ENCODE assay signal across 8 mouse cellular contexts in the genomic region with DNA sequence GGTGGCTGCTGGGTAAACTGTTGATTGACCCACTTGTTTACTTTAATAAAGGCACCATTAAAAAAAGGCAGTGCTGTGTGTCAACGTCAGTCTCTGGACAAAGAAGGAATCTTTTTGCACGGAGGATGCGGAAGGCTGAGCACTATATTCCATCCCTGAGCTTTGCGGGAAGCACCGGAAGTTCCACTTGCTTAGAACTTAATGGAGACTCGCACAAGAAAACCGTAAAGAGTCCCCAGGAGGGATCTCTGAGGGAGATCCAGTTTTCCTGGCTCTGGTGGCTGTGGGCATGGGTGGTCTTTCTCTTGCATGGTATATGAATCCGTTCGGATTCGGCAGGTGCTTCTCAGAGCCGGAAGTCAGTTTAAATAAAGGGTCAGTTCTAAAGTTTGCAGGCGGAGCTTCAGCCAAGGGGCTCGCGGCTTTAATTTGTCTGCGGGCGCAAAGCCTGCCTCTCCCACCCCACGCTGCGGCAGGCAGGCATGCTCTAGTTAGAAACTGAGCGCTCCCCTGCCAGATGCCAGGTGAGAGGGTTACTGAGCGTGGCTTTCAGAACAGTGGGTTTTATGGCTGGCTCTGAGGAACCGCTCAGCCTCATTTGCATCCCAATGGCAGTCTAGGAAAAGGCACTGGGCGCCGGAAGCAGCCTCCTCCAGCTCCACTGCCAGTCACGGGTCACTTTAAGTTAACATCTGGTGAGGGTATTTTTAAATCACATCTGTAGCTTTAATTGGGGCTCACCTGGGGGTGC.
DNase-seq lines count a peak whose midpoint lies in the region; ATAC-seq and TF ChIP-seq lines count a peak whose summit lies in the region.

No protein-coding gene starts in this region.

- no peak overlapping the region for H3K27ac ChIP-seq in gastrocnemius, adult 2 months
- no peak overlapping the region for H3K27ac ChIP-seq in intestine, embryonic 14.5 days (ENCODE audit: low read depth)
- no peak overlapping the region for H3K27ac ChIP-seq in liver, embryonic 15.5 days (replicated peaks)
- H3K27ac ChIP-seq in thymus, adult 2 months (ENCODE audit: control insufficient read depth, insufficient read depth, low read length) = no peak overlapping the region

- no peak for TF ChIP-seq POLR2A in thymus, adult 2 months (IDR thresholded peaks at IDR 0.05; ENCODE audit: control insufficient read depth, extremely low read depth, insufficient read depth, low read length, poor library complexity)

- no peak for DNase-seq in gastrocnemius, adult 2 months
- no peak for DNase-seq in gastrocnemius, adult 8-10 months (ENCODE audit: low spot score in 2 of 2)
- DNase-seq in embryo, embryonic 10 days (ENCODE audit: low spot score) = peak; percentile 65
- DNase-seq in intestine, embryonic 14.5 days (ENCODE audit: low spot score) = peak; percentile 73
- no peak for DNase-seq in thymus, adult 2 months
- DNase-seq in gastrocnemius, postnatal 14 days = no peak
- no peak for DNase-seq in urinary bladder, postnatal 14 days (ENCODE audit: low spot score)

- no peak for TF ChIP-seq CTCF in gastrocnemius, adult 2 months (IDR thresholded peaks at IDR 0.05)
- no peak for TF ChIP-seq CTCF in thymus, adult 2 months (IDR thresholded peaks at IDR 0.05; ENCODE audit: borderline replicate concordance, control insufficient read depth, extremely low read depth, insufficient read depth, low read length, poor library complexity)

- 1% methylated on average over 24 of the region's 24 CpGs for WGBS in intestine, embryonic 14.5 days
- WGBS in liver, embryonic 15.5 days (ENCODE audit: insufficient replicate concordance) = 3% methylated on average over 24 of the region's 24 CpGs
- 6% methylated on average over 24 of the region's 24 CpGs for WGBS in thymus, adult 2 months

- H3K4me2 ChIP-seq in intestine, embryonic 14.5 days (ENCODE audit: low read length) = peak overlapping the region; percentile 82
- H3K4me2 ChIP-seq in liver, embryonic 15.5 days = peak overlapping the region; percentile 54

- H3K4me1 ChIP-seq in intestine, embryonic 14.5 days (replicated peaks; ENCODE audit: control insufficient read depth, insufficient read depth, low read length) = peaks cover 8% of the 10 kb centered on the region
- H3K4me1 ChIP-seq in liver, embryonic 15.5 days (replicated peaks) = no peaks in the 10 kb centered on the region
- no peaks in the 10 kb centered on the region for H3K4me1 ChIP-seq in thymus, adult 2 months (replicated peaks; ENCODE audit: control insufficient read depth, insufficient read depth, low read length)

- H3K9me3 ChIP-seq in intestine, embryonic 14.5 days (ENCODE audit: control insufficient read depth, low read length) = no peaks in the 10 kb centered on the region
- no peaks in the 10 kb centered on the region for H3K9me3 ChIP-seq in liver, embryonic 15.5 days (replicated peaks)

- no peaks in the 10 kb centered on the region for H3K27me3 ChIP-seq in intestine, embryonic 14.5 days (replicated peaks; ENCODE audit: control insufficient read depth, insufficient read depth, low read length)
- H3K27me3 ChIP-seq in liver, embryonic 15.5 days = peaks cover 6% of the 10 kb centered on the region; the same call in 1 of the 2 replicates
- no peaks in the 10 kb centered on the region for H3K27me3 ChIP-seq in thymus, adult 2 months (ENCODE audit: control insufficient read depth, insufficient read depth, low read length)

- intact Hi-C loops in gastrocnemius, adult 2 months (cut with DNase I) = no loop called here
- intact Hi-C loops in gastrocnemius, postnatal 14 days (cut with DNase I; ENCODE audit: low total_unique reads) = no loop called here

- peak overlapping the region; percentile 46 for H3K9ac ChIP-seq in intestine, embryonic 14.5 days (ENCODE audit: low read length)
- peak overlapping the region; percentile 15; the same call in 1 of the 2 replicates for H3K9ac ChIP-seq in liver, embryonic 15.5 days

- H3K4me3 ChIP-seq in gastrocnemius, adult 2 months = peak overlapping the region; percentile 54
- peak overlapping the region; percentile 29 for H3K4me3 ChIP-seq in intestine, embryonic 14.5 days (ENCODE audit: low read depth, low read length)
- peak overlapping the region; percentile 37 for H3K4me3 ChIP-seq in liver, embryonic 15.5 days (replicated peaks)
- H3K4me3 ChIP-seq in thymus, adult 2 months (ENCODE audit: control insufficient read depth, insufficient read depth, low read length) = no peak overlapping the region

- no peak for ATAC-seq in intestine, embryonic 14.5 days (replicated peaks; ENCODE audit: low FRiP score, low TSS enrichment, low read depth)
- no peak for ATAC-seq in liver, embryonic 15.5 days (ENCODE audit: insufficient read depth)

- H3K36me3 ChIP-seq in intestine, embryonic 14.5 days (ENCODE audit: control insufficient read depth, insufficient read depth, low read length) = no peaks in the 10 kb centered on the region
- no peaks in the 10 kb centered on the region for H3K36me3 ChIP-seq in liver, embryonic 15.5 days (replicated peaks)
- H3K36me3 ChIP-seq in thymus, adult 2 months (ENCODE audit: control insufficient read depth, insufficient read depth, low read length) = no peaks in the 10 kb centered on the region

Comparison
In these comparisons a context has a peak if more than half of its experiments do, and no peak if none do; other contexts are left out.
1. DNase-seq: peak in embryo, embryonic 10 days (single experiment) and intestine, embryonic 14.5 days (single experiment); none in gastrocnemius, adult 2 months (single experiment), gastrocnemius, adult 8-10 months (0 of 2), thymus, adult 2 months (single experiment), gastrocnemius, postnatal 14 days (single experiment) and urinary bladder, postnatal 14 days (single experiment).